Mouse (Mus musculus) erythroid progenitor cell, adult 5-6 weeks (primary cell): ENCODE measurements around the gene Pus3. TPM values are rescaled to one million over a fixed set of nuclear protein-coding genes. Genes with fewer than 3 reads are reported as not detected.

Source experiments
- ATAC-seq: replicated peaks from 2 replicates; pipeline ENCODE4 v1.8.0; 2016; ENCODE audit warnings: moderate number of reproducible peaks, mild to moderate bottlenecking, moderate TSS enrichment, inconsistent platforms; ENCODE audit not compliant: poor library complexity, low FRiP score, severe bottlenecking
- total RNA-seq, 2 experiments: library from RNA; stranded (forward) in 1 of 2; stranded (reverse) in 1 of 2; fragments of 150-400 nt in 1 of 2; fragments of 186-747, 209-891 nt in 1 of 2; gene quantifications; 2 replicates each; pipeline versions ENCODE4 v1.2.3 to v1.2.4; 2015 to 2017; ENCODE audit warnings: low replicate concordance in 2 of 2

The Pus3 gene
- total RNA-seq (2015; ENCODE audit: low replicate concordance) (7.9 and 10.1 TPM in 2 replicates), total RNA-seq (2017; ENCODE audit: low replicate concordance) (4.1 and 8.5 TPM in 2 replicates)

DNA sequence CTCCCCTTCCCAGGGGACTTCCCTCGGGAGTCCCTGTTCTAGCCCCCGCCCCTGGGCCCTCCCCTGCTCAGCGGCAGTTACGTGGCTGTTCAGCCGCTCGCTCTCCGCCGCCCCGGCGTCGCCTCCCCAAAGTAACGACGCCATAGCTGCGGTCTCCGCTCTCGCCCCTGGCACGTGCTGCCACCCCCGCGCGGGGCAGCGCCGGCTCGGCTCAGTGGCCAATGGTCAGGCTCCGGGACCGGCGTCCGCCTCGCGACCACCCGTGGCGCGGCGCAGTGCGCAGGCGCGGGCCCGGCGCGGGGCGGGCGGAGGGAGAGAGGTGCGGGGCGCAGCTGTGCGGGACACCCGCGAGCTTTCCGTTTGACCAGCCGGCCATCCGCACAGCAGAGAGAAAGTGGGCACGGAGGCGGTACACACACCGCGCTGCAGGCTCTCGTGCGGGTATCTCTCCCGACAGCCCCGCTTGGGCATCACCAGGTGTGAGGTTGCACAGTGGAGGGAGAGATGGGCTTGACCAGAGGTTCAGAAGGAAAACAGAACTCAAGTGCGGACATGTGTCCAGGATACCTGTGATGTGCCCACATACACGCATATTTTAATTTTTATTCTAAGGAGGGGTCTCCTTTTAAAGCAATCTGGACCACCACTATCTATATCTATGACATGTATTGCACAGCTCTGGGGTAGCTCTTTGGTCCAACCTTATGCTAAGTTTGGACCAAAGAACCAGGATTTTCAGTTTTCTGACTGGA is at the start of gene Pus3, which contains the start of gene Ddx25:
TSS of gene Pus3 (plus strand) at position 339 of the 752 bp plus-strand sequence.
TSS of gene Ddx25 (minus strand) at position 272 of the 752 bp plus-strand sequence.
- no peak for ATAC-seq

DNA sequence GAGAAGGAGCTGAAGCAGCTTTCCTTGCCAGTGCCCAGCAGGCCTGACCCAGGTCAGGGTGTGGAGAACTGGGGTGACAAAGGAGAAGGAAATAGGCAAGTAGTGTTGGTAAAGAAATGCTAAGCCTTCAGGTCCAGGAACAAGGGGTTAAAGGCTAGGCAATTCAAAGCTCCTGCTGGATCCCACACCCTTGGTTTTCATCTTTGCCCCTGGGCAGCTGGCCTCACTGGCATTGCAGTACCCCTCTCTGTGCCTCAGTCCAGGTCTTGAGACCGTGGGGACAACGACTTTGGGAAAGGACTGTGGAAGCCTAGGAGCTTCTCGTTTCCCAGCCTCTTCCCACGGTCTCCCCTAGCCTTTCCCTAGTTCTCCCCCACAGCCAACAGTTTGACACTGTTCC is 44.5 kb upstream of the Pus3 start:
- ATAC-seq = no peak

DNA sequence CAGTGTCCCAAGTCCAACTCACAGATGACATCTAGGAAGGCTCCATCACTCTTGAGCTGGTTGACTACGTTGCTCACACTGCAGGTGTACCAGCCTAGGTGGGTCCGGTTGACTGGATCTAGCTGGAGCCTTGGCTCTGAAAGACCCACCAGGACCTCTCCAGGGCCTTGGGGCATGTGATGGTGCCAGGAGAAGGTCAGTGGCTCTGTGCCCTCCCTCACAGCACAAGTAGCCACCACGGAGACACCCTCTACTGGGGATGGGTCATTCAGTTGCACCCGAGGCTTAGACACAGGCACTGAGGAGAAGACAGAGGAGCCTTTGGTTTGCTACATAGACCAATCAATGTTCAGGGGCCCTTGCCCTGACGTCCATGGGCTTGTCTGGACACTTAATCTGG is 42.2 kb upstream of the Pus3 start:
- no peak for ATAC-seq

DNA sequence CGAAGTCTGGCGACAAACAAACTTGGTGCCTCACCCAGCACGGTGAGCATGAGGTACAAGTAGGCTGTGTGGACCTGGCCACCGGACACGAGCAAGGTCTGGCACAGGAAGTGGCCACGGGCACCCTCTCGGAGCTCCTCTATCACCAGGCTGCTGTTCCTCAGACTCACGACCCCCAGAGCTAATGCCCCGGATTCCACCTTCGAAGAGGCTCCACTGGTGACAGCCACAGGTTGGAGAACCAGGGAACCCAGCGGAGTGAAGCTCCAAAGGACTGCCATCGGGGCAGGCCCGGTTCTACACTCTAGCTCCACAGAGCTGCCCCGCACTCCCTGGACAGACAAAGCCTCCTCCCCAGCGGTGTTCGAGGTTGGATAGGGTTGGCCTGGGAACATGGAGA is 41.7 kb upstream of the Pus3 start:
- no peak for ATAC-seq

DNA sequence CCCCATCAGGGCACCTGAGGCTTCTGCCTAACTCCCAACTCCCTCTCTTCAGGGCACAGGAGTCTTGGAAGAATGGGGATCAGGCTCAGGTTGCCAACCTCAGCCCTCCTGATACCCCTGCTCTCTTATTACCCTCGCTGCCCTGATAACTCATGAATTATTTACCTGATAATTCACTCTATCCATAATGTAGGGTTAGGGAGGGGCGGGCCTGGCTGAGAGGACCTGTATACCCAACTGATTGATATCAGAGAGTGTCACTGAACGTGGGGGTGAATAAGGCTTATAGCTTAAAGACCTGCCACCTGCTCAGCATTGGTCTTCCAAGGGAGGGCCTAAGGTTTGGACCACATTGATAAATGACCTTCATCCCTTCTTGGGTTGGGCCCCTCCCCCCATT is 40.2 kb upstream of the Pus3 start, which contains the start of gene Gm1113:
TSS of gene Gm1113 (minus strand) at position 101 of the 400 bp plus-strand sequence.
- no peak for ATAC-seq

DNA sequence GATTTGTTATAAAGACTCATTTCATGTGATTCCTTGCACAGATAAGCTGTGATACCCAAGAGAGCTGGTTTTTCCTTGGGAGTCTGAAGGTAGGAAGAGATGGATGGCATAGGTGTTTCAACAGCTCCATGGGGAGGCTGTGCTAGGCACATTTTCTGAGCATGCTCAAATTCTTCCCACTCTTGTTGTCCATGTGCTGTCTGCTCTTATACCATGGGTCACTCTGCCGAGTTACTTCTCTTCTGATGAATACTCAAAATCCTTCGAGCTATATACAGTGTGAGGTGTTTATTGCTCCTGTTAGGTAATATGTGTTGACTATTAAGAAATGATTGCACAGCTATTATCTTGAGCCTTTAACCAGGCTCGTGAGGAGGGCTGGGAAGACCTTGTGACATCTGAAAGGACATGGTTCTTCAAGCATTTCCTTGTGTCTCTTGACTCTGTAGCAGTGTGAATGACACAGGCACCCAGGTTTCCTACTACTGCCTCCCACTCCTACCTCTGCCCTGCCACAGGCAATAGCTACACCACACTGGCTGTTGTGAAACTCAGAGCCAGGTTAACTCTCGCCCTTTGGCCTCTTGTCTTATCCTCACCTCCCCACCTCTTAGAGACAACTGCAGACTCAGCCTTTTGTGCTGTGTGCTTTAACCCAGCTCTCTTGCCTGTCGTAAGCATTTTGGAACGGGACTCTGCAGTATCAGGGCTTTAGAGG is 37.6 kb upstream of the Pus3 start:
- ATAC-seq = no peak

DNA sequence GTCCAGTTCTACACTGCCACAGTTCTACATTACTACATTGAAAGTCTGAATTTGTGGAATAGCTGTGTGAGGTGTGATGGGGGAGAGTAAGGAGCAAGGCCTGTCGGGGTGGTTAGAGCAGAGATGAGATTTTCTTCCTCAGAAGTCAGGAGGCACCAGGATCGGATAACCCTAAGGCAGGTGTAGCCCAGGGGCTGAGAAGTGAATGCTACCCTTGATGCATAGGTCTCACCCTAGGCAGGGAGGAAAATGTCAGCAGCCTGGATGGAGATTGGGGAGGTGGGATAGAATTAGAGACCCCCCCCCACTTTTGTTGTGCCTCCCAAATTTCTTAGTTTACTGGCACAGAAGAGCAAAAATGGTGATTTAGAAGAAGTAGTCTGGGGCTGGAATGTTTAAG is 36.2 kb upstream of the Pus3 start:
- no peak for ATAC-seq

DNA sequence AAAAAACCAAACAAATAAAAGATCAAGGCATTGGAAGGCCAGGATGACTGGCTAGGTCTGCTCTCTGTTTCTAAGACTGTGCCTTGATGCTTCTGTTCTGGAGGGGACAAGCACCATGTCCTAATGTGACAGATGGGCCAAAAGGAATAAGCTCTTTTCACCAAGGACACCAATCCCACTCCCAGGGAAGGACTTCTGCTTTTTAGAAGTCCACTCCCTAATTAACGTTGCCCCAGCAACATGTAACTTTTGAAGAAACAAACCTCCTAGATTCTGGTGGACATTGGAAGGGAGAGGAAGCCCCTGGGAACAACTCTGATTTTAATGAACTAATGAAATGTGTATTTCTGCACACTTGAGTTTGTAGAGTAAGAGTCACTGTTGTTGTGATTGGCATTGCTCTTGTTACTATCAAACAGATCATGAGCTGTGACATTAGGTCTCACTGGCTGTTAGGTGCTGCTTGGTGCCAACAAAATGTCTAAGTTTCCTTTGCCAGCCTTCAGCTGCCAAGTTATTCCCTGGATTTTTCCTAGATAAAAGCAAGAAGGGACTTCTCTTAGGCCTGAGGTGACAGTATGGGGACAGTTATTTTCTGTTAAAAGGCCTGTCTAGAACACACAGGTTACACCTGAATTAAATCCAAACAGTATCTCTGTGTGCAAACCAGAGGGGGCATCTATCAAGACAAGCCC is 35.4 kb upstream of the Pus3 start:
- no peak for ATAC-seq

DNA sequence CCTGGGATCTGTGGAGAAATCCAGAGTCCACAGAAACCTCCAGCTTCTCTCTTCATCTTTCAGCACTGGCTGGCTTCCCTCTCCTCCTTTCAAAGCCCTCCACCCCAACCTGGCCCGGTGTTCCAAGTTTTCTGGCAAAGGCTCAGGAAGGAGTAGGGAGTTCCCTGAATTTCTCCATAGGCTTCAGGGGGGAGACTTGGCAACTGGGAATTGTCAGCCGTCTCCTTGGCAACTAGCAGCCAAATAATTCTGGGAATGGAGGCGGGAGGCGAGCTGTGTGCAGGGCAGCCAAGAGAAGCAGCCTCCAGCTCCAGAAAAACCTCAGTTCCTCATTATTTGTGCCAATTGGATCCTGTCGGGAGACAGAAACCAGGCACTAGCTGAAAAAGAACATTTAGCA is 34.9 kb upstream of the Pus3 start:
- no peak for ATAC-seq

DNA sequence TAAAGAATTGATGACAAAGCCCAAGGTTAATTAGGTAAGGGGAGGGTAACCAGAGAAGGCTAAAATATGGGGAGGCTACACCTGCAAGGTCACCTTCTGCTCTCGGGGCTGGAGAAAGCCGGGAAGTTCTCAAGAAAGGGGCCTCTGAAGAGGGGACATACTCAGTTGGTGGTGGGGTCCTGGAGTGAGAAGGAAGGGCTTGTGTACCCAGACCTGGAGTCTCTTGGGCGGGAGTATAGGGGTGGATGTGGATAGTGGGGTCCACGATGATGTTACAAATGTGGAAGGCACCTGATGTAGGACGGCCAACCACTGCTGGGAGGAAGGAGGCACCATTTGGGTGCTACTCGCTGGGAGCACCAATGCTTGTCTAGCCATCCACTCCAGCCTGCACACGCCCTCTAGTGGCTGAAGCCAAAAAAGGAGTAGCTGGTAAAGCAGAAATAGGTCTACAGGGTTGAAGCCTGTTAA is 34.4 kb upstream of the Pus3 start:
- ATAC-seq = no peak

DNA sequence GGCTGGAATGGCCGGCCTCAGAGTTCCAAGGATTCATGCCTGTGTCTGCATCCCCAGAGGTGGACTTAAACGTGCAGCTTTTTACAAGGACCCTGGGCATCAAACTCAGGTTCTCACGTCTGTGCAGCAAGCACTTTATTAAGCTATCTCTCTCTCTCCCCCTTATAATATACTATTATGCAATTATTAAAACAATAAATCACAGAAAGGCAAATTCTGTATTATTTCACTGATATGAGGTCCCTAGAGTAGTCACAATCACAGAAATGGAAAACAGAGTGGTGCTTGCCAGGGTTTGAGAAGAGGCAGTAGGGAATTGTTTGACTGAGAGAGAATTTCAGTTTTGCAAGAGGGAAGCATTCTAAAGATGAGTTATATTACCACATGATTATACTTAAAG is 29.3 kb upstream of the Pus3 start:
- ATAC-seq = no peak

DNA sequence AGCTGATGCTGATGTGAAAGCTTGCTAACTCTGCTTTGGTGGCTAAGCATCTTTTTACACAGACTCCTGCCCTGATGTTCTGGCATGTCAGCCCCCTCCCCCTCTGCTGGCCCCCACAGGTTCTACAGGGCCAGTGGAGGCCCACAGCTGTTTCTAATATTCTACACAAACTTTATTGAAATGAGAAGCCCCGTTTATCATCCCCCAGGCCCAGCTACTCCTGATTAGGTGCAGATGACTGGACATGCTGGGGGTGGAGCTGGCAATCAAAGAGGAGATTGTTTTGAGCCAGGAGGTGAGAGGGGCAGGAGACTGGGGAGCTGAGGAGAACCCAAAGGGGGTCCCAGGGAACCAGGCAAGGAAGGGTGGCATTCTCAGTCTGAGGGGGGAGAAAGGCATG is 28.6 kb upstream of the Pus3 start:
- no peak for ATAC-seq

DNA sequence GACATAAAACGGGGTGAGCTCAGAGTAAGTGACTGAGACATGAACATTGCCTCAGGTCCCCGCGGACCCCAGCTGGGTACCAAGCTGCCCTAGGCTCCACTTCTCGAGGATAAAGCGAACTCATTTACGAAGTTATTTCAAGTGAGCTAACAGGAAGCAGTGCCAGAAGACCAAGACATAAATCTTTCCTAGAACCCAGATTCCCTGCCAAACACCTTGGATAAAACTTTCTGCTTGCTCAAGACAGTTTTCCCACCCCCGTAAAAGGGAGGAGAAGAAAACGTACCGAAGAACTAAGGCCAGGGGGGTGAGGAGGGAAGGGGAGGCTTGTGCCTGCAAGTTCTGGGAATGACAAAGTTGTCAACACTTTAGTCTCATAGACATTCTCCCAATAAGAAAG is 25.1 kb upstream of the Pus3 start:
- ATAC-seq = no peak

DNA sequence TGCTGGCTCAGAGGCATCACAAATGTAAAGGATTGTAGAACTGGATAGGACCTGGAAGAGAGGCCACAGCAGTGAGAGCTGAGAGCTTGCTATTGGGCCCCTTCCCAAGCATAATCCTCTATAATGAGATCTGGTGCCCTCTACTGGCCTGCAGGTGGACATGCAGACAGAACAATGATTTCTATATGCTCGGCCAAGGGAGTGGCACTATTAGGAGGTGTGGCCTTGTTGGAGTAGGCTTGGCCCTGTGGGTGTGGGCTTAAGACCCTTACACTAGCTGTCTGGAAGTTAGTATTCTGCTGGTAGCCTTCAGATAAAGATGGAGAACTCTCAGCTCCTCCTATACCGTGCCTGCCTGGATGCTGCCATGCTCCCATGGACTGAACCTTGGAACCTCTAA is 23.3 kb upstream of the Pus3 start:
- 0 out of 2 replicates have a peak, but pooled peaks have one; percentile 57 for ATAC-seq

DNA sequence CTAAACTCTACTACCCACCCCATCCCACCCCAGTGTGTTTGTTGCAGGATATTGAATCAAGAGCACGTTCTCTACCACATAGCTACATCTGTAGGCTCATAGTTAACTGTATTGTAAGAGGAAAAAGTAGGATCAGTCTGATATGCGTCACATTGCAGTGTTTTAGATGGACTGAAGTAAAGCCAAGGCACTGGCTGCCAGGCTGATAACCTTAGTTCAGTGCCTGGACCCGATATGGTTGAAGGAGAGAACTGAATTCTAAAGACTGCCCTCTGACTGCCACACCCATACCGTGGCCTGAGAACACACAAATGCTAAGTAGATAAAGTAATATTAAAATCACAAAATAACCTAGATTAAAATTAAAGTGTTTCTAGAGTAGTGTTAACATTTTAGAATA is 22.5 kb upstream of the Pus3 start:
- no peak for ATAC-seq

DNA sequence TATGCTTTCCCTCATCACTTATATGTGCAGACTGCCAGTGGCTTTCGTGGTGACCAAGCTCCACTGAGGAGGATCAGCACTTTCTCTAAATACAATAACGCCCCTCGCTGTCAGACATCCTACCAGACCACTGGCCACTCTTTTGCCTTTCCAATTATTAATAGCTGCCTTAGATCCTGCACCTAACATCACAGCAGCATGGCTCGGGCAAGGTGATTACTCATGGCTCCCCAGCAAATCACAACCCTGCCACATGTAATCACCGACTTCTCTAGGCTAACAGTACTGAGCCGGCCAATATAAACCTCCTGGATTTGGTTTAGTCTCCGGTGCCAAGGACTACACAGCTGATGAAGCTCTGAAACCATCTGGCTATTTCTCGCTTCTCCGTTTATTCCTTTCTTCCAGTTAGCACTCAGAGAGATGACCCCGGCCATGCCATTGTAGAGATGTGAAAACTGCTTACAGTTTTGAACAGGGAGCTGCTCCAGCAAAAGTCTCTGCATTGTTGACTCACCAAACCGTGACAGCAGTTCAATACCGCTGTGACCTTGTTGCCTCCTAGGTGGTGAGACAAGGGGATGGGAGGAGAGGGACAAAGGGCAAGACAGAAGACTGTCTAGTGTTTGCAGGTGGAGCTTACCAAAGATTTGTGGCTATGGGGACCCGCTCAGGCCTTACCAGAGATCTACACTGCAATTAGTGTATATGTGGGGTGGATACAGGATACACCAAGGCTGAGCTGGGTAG is 19.2 kb upstream of the Pus3 start:
- ATAC-seq = no peak

DNA sequence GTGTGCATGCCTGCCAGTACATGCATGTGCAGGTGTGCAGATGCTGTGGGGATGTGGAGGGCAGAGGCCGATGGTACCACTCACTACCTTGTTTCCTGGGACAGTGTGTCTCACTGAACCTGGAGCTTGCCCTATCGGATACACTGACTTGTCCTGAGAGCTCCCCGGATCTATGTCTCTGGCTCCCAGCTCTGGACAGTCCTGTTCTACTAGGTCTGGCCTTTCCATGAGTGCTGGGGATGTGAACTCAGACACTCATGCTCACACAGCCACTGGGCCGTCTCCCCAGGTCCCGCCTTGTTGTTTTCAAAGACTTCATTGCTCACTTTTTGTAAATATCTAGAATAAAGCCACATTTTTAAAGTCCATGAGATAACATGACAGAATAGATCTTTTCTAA is 17.4 kb upstream of the Pus3 start:
- ATAC-seq = no peak

DNA sequence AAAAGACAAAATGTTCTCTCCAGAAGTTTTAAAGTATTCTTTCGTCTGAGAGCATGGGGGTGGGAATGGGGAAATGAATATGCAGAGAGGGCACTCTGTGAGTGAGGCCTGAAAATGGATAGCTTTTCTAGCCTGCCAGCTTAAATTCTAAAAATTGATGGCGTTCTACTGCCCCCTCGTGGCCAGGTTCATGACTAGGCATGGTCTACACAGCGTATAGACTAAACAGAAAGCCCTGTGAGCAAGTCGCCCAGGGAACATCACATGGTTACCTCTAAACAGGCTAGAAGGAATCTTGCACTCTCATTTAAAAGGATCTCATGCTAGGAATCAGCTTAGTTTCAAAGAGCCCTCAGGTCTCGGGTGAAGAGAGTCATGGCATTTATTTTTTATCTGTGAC is 16.9 kb upstream of the Pus3 start:
- peak; percentile 59; the same call in 1 of the 2 replicates for ATAC-seq

DNA sequence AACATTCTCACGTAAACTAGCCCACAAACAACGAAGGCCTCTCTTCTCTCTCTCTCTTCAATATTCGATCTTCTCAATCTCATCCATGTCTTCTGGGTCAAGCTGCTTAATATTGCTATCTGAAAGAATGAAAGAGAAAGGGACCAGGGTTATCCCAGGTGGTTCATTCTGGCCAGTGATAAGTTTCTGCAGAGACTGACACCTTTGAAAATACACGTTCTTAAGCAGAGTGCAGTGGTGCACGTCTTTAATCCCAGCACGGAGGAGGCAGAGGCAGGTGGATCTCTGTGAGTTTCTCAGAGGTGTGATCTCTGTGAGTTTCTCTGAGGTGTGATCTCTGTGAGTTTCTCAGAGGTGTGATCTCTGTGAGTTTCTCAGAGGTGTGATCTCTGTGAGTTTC is 16.5 kb upstream of the Pus3 start:
- no peak for ATAC-seq
